Mouse (Mus musculus) embryonic facial prominence, embryonic 14.5 days (tissue): Measurements from ENCODE around the gene Upf2. TPM values are rescaled to one million over a fixed set of nuclear protein-coding genes. Genes with fewer than 3 reads are reported as not detected.

Experiments used
- ATAC-seq: fragments of 200-750 bp; cut with Nextera tagmentation; 2 replicates; pipeline ENCODE4 v1.8.0; 2017; ENCODE audit warnings: low read depth, moderate number of reproducible peaks, moderate TSS enrichment
- DNase-seq: peaks from one replicate; pipeline ENCODE4 v3.0.0-alpha.2; 2015; ENCODE audit warnings: low spot score
- H3K27ac ChIP-seq: fragments of 300-500 bp; sonication (generic); replicated peaks from 2 replicates; pipeline ENCODE4 v1.5.1; 2014; ENCODE audit warnings: low read depth, mild to moderate bottlenecking, low read length, moderate library complexity
- H3K27me3 ChIP-seq: fragments of 300-500 bp; sonication (generic); replicated peaks from 2 replicates; pipeline ENCODE4 v1.6.1; 2014; ENCODE audit warnings: low read length; ENCODE audit not compliant: control insufficient read depth, insufficient read depth
- H3K36me3 ChIP-seq: fragments of 300-500 bp; sonication (generic); 2 replicates; pipeline ENCODE4 v1.6.1; 2014; ENCODE audit warnings: low read length, mixed read lengths; ENCODE audit not compliant: control insufficient read depth, insufficient read depth
- H3K4me1 ChIP-seq: fragments of 300-500 bp; sonication (generic); 2 replicates; pipeline ENCODE4 v1.6.1; 2014; ENCODE audit warnings: antibody characterized with exemption, low read length; ENCODE audit not compliant: control insufficient read depth, insufficient read depth
- H3K4me2 ChIP-seq: fragments of 300-500 bp; sonication (generic); 2 replicates; pipeline ENCODE4 v1.6.1; 2014; ENCODE audit warnings: low read depth, mild to moderate bottlenecking, low read length, moderate library complexity, mixed read lengths
- H3K4me3 ChIP-seq: fragments of 300-500 bp; sonication (generic); 2 replicates; pipeline ENCODE4 v1.5.1; 2014; ENCODE audit warnings: low read depth, mild to moderate bottlenecking, low read length
- H3K9ac ChIP-seq: fragments of 300-500 bp; sonication (generic); 2 replicates; pipeline ENCODE4 v1.6.1; 2014; ENCODE audit warnings: low read depth, mild to moderate bottlenecking, low read length, moderate library complexity, mixed read lengths
- H3K9me3 ChIP-seq: fragments of 300-500 bp; sonication (generic); 2 replicates; pipeline ENCODE4 v1.6.1; 2016; ENCODE audit warnings: low read length; ENCODE audit not compliant: control insufficient read depth
- WGBS: fragments of 180-500 bp; shearing (Covaris S2); extraction: QIAGEN DNeasy Blood & Tissue Kit; methylation state at CpG from one replicate; pipeline ENCODE4 v1.1.7; 2014; 5-methylcytosine and 5-hydroxymethylcytosine counted together
- polyA plus RNA-seq: library from polyadenylated mRNA; unstranded; fragments of >200 nt; fragmentation: Nextera tagmentation; extraction: Ambion mirVana; gene quantifications from 2 replicates; pipeline ENCODE4 v1.2.1, GENCODE M21; 2014

Upf2 gene
- polyA plus RNA-seq, 1 experiment from 2014 or later = 9.0 TPM

DNA sequence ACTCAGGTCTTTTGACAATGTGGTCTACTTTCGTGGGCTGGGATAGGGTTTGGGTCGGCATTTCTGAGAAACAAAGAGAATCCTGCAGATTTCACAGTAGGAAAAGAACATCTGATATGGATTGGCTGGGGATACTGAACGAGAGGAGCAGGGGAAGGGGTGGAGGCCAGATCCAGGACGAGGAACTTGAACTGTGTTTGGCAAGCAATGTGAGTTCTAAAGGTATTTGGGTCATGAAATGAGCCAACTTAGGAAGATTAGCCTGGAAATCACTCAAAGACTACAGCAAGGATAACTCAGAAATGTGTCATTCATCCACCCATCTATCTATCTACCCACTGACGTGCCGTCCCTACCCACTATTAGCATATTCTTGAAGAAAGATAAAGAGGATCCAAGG lies 116.1 kb downstream of the Upf2 start:
- H3K27ac ChIP-seq = no peak overlapping the region
- H3K27me3 ChIP-seq = no peaks in the 10 kb centered on the region
- WGBS = 82% methylated on average over 6 of the region's 6 CpGs
- H3K36me3 ChIP-seq = no peaks in the 10 kb centered on the region
- ATAC-seq = no peak
- no peak for DNase-seq
- no peaks in the 10 kb centered on the region for H3K4me1 ChIP-seq
- no peak overlapping the region for H3K4me2 ChIP-seq
- H3K9ac ChIP-seq = no peak overlapping the region
- no peak overlapping the region for H3K4me3 ChIP-seq
- H3K9me3 ChIP-seq = no peaks in the 10 kb centered on the region

DNA sequence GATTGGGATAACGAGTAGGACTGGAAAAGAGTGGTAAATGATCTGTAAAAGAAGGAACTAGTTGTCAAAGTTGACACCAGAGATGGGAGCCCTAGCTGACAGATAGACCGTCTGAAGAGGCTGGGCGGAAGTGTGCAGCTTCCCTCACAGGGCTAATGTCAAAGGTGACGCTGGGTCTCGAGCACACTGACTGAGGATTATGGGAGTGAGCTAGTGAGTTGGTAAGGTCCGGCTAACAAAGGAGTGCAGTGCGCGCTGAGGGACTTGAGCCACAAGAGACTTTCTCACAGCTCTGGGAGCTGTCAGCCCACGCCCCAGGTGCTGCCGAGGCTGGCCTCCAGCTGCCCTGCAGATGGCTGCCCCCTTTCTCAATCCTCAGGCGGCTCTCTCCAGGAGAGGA lies 119.7 kb downstream of the Upf2 start:
- H3K27ac ChIP-seq = no peak overlapping the region
- H3K36me3 ChIP-seq = no peaks in the 10 kb centered on the region
- H3K9ac ChIP-seq = no peak overlapping the region
- ATAC-seq = no peak
- peaks cover 7% of the 10 kb centered on the region; the same call in 1 of the 2 replicates for H3K4me1 ChIP-seq
- no peak overlapping the region for H3K4me2 ChIP-seq
- WGBS = 48% methylated on average over 7 of the region's 11 CpGs
- no peaks in the 10 kb centered on the region for H3K27me3 ChIP-seq
- no peak overlapping the region for H3K4me3 ChIP-seq
- H3K9me3 ChIP-seq = no peaks in the 10 kb centered on the region
- DNase-seq = no peak

DNA sequence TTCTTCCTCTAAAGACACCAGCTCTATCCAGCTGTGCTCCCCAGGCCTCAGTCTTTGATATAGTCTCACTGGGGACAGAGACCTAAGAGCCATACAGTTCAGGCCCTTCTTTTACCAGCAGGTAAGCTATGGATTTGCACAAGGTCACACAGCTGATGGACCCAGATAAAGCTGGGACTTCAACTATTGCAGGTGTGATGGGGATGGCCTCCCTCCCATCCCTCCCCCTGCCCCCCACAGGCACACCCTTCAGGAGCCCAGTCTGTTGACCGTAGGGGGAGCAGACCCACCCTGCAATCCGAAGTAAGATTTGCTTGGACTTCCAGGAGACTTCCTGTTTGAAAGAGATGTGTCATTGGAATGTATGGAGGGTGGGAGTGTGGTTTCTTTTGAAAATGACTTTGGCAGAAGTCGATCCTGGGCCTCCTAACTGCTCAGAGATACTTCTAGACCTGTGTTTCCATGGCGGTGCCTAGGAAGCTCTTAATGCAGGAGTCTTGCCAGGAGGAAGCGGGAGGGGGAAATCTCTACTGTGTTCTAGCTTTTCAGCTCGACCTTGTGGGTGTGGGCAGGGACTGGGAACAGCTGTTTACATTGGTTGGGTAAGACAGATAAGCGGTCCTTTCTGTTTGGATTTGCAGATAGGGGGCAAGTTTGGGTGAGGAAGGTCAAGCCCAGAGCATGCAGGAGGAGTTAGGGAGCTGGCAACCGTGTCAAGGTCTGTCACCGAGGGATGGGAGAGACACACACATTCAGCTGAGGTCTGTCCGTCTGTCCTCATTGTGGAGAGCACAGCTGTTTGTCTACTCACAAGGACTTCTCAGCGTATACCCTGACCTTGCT lies 120.5 kb downstream of the Upf2 start:
- no peak overlapping the region for H3K27ac ChIP-seq
- H3K4me3 ChIP-seq = no peak overlapping the region
- H3K4me2 ChIP-seq = no peak overlapping the region
- H3K9me3 ChIP-seq = no peaks in the 10 kb centered on the region
- H3K27me3 ChIP-seq = no peaks in the 10 kb centered on the region
- 53% methylated on average over 11 of the region's 11 CpGs for WGBS
- no peaks in the 10 kb centered on the region for H3K36me3 ChIP-seq
- peaks cover 7% of the 10 kb centered on the region; the same call in 1 of the 2 replicates for H3K4me1 ChIP-seq
- no peak overlapping the region for H3K9ac ChIP-seq
- ATAC-seq (no peak), DNase-seq (peak; percentile 50)

DNA sequence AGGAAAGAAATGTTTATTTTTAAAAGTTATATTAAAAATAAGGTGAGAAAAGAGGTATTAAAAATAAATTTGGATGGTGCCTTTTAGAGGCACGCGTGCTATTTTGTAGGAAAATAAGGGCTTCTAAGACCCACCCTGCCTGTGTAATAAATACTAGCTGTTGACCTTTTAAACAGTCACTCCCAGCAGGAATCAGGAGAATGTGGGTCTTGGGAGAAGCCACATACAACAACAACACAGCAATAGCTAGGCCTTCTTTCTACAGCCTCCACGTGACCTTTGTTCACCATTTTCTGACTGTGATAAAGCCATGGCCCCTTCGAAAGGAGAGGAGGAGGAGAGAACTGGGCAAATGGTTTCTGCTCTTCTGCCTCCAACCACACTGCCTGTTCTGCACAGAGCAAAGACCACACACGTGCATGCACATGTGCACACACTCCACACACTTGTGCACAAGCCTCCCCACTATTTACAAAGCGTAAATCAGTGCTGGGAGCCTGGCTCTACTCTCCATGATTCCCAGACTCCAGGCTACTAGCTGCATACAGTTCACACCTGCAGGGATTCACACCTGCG lies 121.5 kb downstream of the Upf2 start:
- ATAC-seq (no peak), DNase-seq (no peak)
- no peak overlapping the region for H3K4me2 ChIP-seq
- H3K36me3 ChIP-seq = no peaks in the 10 kb centered on the region
- no peaks in the 10 kb centered on the region for H3K9me3 ChIP-seq
- peaks cover 7% of the 10 kb centered on the region; the same call in 1 of the 2 replicates for H3K4me1 ChIP-seq
- 78% methylated on average over 7 of the region's 7 CpGs for WGBS
- no peak overlapping the region for H3K27ac ChIP-seq
- no peak overlapping the region for H3K4me3 ChIP-seq
- no peak overlapping the region for H3K9ac ChIP-seq
- no peaks in the 10 kb centered on the region for H3K27me3 ChIP-seq

DNA sequence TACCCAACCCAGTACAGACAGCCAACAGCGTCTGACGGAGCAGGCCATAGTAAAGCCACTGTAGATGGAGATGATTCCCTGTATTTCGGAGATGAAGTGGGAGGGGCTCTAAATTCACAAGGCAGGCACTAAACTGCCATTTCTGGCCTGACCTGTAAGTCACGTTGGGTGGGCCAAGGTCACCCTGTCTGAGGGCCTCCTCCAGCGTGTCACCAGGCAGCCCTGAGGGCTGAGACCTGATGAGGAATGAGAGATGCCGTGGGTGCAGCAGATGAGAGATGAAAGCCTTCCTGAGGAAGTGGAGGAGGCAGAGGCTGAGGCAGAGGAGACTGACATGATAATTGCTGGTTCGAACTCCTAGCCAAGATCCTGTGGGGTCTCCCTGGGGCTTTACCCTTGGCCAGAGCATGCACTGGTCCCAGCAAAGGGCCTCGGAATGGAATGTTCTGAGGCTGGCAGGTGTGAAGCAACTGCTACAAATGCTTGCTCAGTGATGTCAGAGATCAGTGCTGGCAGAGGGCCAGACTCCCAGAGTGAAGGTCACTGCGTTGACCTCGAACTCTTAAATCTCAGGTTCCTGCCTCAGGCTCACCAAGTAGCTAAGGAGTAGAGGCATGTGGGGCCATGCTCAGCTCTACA lies 123.7 kb downstream of the Upf2 start:
- no peak overlapping the region for H3K9ac ChIP-seq
- H3K36me3 ChIP-seq = no peaks in the 10 kb centered on the region
- peak; percentile 56; the same call in 1 of the 2 replicates for ATAC-seq
- no peak overlapping the region for H3K4me2 ChIP-seq
- no peak overlapping the region for H3K4me3 ChIP-seq
- no peaks in the 10 kb centered on the region for H3K27me3 ChIP-seq
- peak; percentile 68 for DNase-seq
- H3K27ac ChIP-seq = no peak overlapping the region
- no peaks in the 10 kb centered on the region for H3K9me3 ChIP-seq
- peaks cover 7% of the 10 kb centered on the region; the same call in 1 of the 2 replicates for H3K4me1 ChIP-seq
- 47% methylated on average over 10 of the region's 10 CpGs for WGBS

DNA sequence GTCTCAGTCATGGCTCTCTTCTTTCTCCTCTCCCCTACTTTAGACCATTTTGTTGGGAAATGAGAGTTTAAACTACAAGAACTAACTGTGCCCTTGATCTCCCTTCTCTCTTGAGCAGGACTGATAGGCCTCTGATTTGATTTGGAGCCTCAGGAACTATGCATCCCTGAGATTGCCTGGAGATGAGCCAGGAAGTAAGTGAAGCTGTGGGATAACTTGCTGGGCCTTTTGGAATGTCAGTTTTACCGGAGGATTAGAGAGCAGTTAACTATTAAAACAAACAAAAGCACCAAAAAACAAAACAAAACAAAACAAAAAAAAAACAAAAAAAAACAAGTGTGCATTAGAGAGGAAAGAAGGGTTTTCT lies 124.2 kb downstream of the Upf2 start:
- Histone ChIP-seq H3K4me2 (no peak overlapping the region), H3K4me1 (peaks cover 7% of the 10 kb centered on the region; the same call in 1 of the 2 replicates), H3K4me3 (no peak overlapping the region), H3K36me3 (no peaks in the 10 kb centered on the region), H3K9me3 (no peaks in the 10 kb centered on the region), H3K27me3 (no peaks in the 10 kb centered on the region), H3K9ac (no peak overlapping the region), H3K27ac (no peak overlapping the region)
- WGBS = 26% methylated on average over 1 of the region's 1 CpGs
- peak; percentile 61 for DNase-seq
- ATAC-seq = no peak

DNA sequence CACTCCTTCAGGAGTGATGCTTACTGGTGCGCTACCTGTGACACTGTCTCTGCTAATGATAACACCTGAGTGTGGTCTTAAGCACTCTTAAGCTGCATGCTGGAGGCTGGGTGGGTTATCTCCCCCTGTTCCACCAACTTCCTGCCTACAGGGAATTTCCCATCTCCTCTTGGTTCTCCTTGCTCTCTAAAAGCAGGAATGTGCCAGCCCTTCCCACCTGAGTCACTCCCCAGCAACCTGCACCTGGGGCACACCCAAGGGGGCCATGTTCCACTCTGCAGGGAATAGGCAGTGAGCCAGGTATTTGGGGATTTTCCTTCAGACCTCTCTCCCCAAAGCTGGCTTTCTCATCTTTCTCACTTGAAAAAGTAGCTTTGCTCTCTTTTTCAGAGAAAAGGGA lies 128.8 kb downstream of the Upf2 start:
- no peaks in the 10 kb centered on the region for H3K36me3 ChIP-seq
- H3K27ac ChIP-seq = no peak overlapping the region
- H3K9me3 ChIP-seq = no peaks in the 10 kb centered on the region
- H3K27me3 ChIP-seq = no peaks in the 10 kb centered on the region
- WGBS = 93% methylated on average over 1 of the region's 1 CpGs
- H3K4me3 ChIP-seq = no peak overlapping the region
- ATAC-seq = peak; percentile 56; the same call in 1 of the 2 replicates
- no peak overlapping the region for H3K4me2 ChIP-seq
- no peak overlapping the region for H3K9ac ChIP-seq
- DNase-seq = peak; percentile 69
- peaks cover 5% of the 10 kb centered on the region; the same call in 1 of the 2 replicates for H3K4me1 ChIP-seq

DNA sequence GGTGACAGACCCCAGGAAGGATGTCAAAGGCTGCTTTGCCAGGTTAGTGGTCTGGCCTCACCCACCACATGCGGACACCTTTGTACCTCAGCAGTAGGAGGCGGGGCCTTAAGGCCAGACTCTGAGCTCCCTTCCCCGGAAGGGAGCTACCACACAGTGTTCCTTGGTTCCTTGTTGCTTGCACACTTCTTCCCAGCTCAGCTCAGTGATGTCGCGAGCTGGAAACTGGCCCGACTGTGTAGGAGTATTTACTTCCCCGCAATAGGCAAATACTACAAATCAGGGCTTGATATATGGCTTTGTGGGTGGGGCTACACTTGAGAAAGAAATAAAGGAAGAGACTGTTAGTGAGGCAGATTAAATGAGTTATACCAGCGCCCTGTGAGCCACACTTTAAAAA lies 129.8 kb downstream of the Upf2 start:
- Histone ChIP-seq H3K36me3 (no peaks in the 10 kb centered on the region), H3K4me1 (no peaks in the 10 kb centered on the region), H3K4me3 (no peak overlapping the region), H3K4me2 (no peak overlapping the region), H3K27ac (no peak overlapping the region), H3K9ac (no peak overlapping the region), H3K27me3 (no peaks in the 10 kb centered on the region), H3K9me3 (no peaks in the 10 kb centered on the region)
- DNase-seq = peak; percentile 32
- 58% methylated on average over 8 of the region's 8 CpGs for WGBS
- no peak for ATAC-seq
